Mouse (Mus musculus) ES-E14 (cell line): Measurements from ENCODE around the gene Rgs6. TPM values are rescaled to one million over a fixed set of nuclear protein-coding genes. Genes with fewer than 3 reads are reported as not detected.

Experiments
- DNase-seq: peaks from one replicate; pipeline ENCODE4 v3.0.0-alpha.2; 2013; ENCODE audit warnings: low read depth, low spot score
- H3K27ac ChIP-seq: 2 replicates; pipeline ENCODE4 v1.5.1; 2012; ENCODE audit warnings: low read depth, mild to moderate bottlenecking, low read length, moderate library complexity, mixed read lengths; ENCODE audit not compliant: poor library complexity, insufficient read depth, severe bottlenecking
- H3K36me3 ChIP-seq: 2 replicates; pipeline ENCODE4 v1.6.1; 2012; ENCODE audit warnings: mild to moderate bottlenecking, low read length, moderate library complexity, mixed read lengths; ENCODE audit not compliant: control insufficient read depth, poor library complexity, insufficient read depth, severe bottlenecking
- H3K4me1 ChIP-seq, 2 experiments: fragments of 150-350 bp in 1 of 2; sonication (generic) in 1 of 2; 2 replicates each; pipeline ENCODE4 v1.6.1; 2012; ENCODE audit warnings: low read length in 2 of 2, mild to moderate bottlenecking in 1 of 2, mixed read lengths in 1 of 2; ENCODE audit not compliant: control insufficient read depth in 2 of 2, insufficient read depth in 2 of 2, poor library complexity in 1 of 2
- H3K4me3 ChIP-seq, 2 experiments: fragments of 150-350 bp in 1 of 2; sonication (generic) in 1 of 2; 2 replicates each; pipeline ENCODE4 v1.5.1; 2012; ENCODE audit warnings: low read length in 2 of 2, low read depth in 1 of 2, mild to moderate bottlenecking in 1 of 2, mixed read lengths in 1 of 2; ENCODE audit not compliant: insufficient read depth in 1 of 2, poor library complexity in 1 of 2, severe bottlenecking in 1 of 2
- H3K9ac ChIP-seq: 2 replicates; pipeline ENCODE4 v1.6.1; 2012; ENCODE audit warnings: low read depth, mild to moderate bottlenecking, low read length, mixed read lengths; ENCODE audit not compliant: poor library complexity, insufficient read depth, severe bottlenecking
- H3K9me3 ChIP-seq: fragments of 150-350 bp; sonication (generic); 2 replicates; pipeline ENCODE4 v1.6.1; 2012; ENCODE audit warnings: low read depth, mild to moderate bottlenecking, low read length; ENCODE audit not compliant: control insufficient read depth, insufficient read depth
- CHD2 ChIP-seq: IDR thresholded peaks from 2 replicates; pipeline ENCODE4 v1.6.1; 2014; ENCODE audit warnings: mild to moderate bottlenecking, low read depth, low read length, inconsistent platforms
- HCFC1 ChIP-seq: IDR thresholded peaks from 2 replicates; pipeline ENCODE4 v1.6.1; 2012; ENCODE audit warnings: low read length, inconsistent platforms, borderline replicate concordance; ENCODE audit not compliant: insufficient read depth
- MAFK ChIP-seq: IDR thresholded peaks from 2 replicates; pipeline ENCODE4 v1.6.1; 2014; ENCODE audit warnings: mild to moderate bottlenecking, low read depth, low read length, inconsistent platforms; ENCODE audit not compliant: insufficient read depth
- ZC3H11A ChIP-seq: IDR thresholded peaks from 2 replicates; pipeline ENCODE4 v1.6.1; 2012; ENCODE audit warnings: low read depth, mild to moderate bottlenecking, inconsistent platforms, low read length, borderline replicate concordance
- ZNF384 ChIP-seq: IDR thresholded peaks from 2 replicates; pipeline ENCODE4 v1.6.1; 2012; ENCODE audit warnings: low read depth, low read length, inconsistent platforms
- in situ Hi-C, 2 experiments: fragments of 600-800 bp; cut with MboI; formaldehyde crosslinking; loops; one replicate each; pipeline ENCODE4 v1.15.1; 2025; ENCODE audit warnings: low sequenced_read_pairs in 2 of 2, inconsistent platforms in 1 of 2; ENCODE audit not compliant: unreplicated experiment in 2 of 2
- total RNA-seq: library from RNA; depleted of rRNA; stranded (reverse); fragments of 300-350 nt; gene quantifications from 2 replicates; pipeline ENCODE4 v1.2.3, GENCODE M21; 2012

Gene Rgs6
- total RNA-seq, 1 experiment, result 0.49 TPM

- Histone ChIP-seq H3K27ac (no peak overlapping the region), H3K4me1 (no peaks in the 10 kb centered on the region), H3K9me3 (no peaks in the 10 kb centered on the region), H3K4me3 (no peak overlapping the region), H3K36me3 (no peaks in the 10 kb centered on the region), H3K9ac (no peak overlapping the region)
- no peak for DNase-seq
- TF ChIP-seq MAFK (no peak), ZC3H11A (no peak), HCFC1 (no peak), CHD2 (no peak), ZNF384 (no peak)
- in situ Hi-C loops, result no loop called here
Measured at GRCm38 (mm10) chr12:83133827-83134226, 545.7 kb downstream of the Rgs6 start.

- no peak for TF ChIP-seq HCFC1
- TF ChIP-seq ZNF384, result no peak
- no peak for TF ChIP-seq MAFK
- DNase-seq, result no peak
- H3K4me1 ChIP-seq, result no peaks in the 10 kb centered on the region
- no peak overlapping the region for H3K27ac ChIP-seq
- in situ Hi-C loops, result no loop called here
- H3K36me3 ChIP-seq, result no peaks in the 10 kb centered on the region
- no peaks in the 10 kb centered on the region for H3K9me3 ChIP-seq
- H3K9ac ChIP-seq, result no peak overlapping the region
- no peak overlapping the region for H3K4me3 ChIP-seq
Measured at GRCm38 (mm10) chr12:83136031-83136430, 547.9 kb downstream of the Rgs6 start.

GRCm38 (mm10) chr12:83136460-83136859 is 548.4 kb downstream of the Rgs6 start:
- TF ChIP-seq ZNF384, result no peak
- TF ChIP-seq CHD2, result no peak
- no peak for TF ChIP-seq MAFK
- TF ChIP-seq HCFC1, result no peak
- H3K36me3 ChIP-seq, result no peaks in the 10 kb centered on the region
- in situ Hi-C loops, result no loop called here
- no peak overlapping the region for H3K4me3 ChIP-seq
- no peak overlapping the region for H3K9ac ChIP-seq
- no peak overlapping the region for H3K27ac ChIP-seq
- DNase-seq, result no peak
- no peaks in the 10 kb centered on the region for H3K9me3 ChIP-seq
- H3K4me1 ChIP-seq, result no peaks in the 10 kb centered on the region

GRCm38 (mm10) chr12:83137001-83137400 is 548.9 kb downstream of the Rgs6 start:
- in situ Hi-C loops, result no loop called here
- no peak for DNase-seq
- Histone ChIP-seq H3K36me3 (no peaks in the 10 kb centered on the region), H3K4me1 (no peaks in the 10 kb centered on the region), H3K27ac (no peak overlapping the region), H3K4me3 (no peak overlapping the region), H3K9ac (no peak overlapping the region), H3K9me3 (no peaks in the 10 kb centered on the region)
- TF ChIP-seq ZNF384 (no peak), HCFC1 (no peak), MAFK (no peak), CHD2 (no peak), ZC3H11A (no peak)

GRCm38 (mm10) chr12:83141164-83141563 is 553.1 kb downstream of the Rgs6 start:
- no peak for DNase-seq
- TF ChIP-seq HCFC1 (no peak), ZNF384 (no peak), MAFK (no peak), CHD2 (no peak), ZC3H11A (no peak)
- H3K36me3 ChIP-seq, result no peaks in the 10 kb centered on the region
- no peak overlapping the region for H3K9ac ChIP-seq
- no peaks in the 10 kb centered on the region for H3K4me1 ChIP-seq
- no peak overlapping the region for H3K27ac ChIP-seq
- no peak overlapping the region for H3K4me3 ChIP-seq
- no peaks in the 10 kb centered on the region for H3K9me3 ChIP-seq
- in situ Hi-C loops, result no loop called here
